Mouse (Mus musculus) hindbrain, embryonic 10.5 days (tissue): ENCODE results near the gene Ckap2l. TPM values are rescaled to one million over a fixed set of nuclear protein-coding genes. Genes with fewer than 3 reads are reported as not detected.

ENCODE experiments used
- DNase-seq: peaks from one replicate; pipeline ENCODE4 v3.0.0-alpha.2; 2017; ENCODE audit warnings: low spot score
- H3K27ac ChIP-seq: fragments of 300-500 bp; sonication (generic); 2 replicates; pipeline ENCODE4 v1.5.1; 2016; ENCODE audit warnings: mild to moderate bottlenecking, moderate library complexity
- H3K27me3 ChIP-seq: fragments of 300-500 bp; sonication (generic); 2 replicates; pipeline ENCODE4 v1.6.1; 2016; ENCODE audit warnings: mild to moderate bottlenecking; ENCODE audit not compliant: poor library complexity, insufficient read depth, severe bottlenecking
- H3K36me3 ChIP-seq: fragments of 300-500 bp; sonication (generic); 2 replicates; pipeline ENCODE4 v1.6.1; 2016; ENCODE audit warnings: mild to moderate bottlenecking, moderate library complexity
- H3K4me1 ChIP-seq: fragments of 300-500 bp; sonication (generic); replicated peaks from 2 replicates; pipeline ENCODE4 v1.6.1; 2016; ENCODE audit warnings: mild to moderate bottlenecking
- H3K4me3 ChIP-seq: fragments of 300-500 bp; sonication (generic); 2 replicates; pipeline ENCODE4 v1.5.1; 2016; ENCODE audit warnings: mild to moderate bottlenecking, moderate library complexity
- H3K9me3 ChIP-seq: fragments of 300-500 bp; sonication (generic); 2 replicates; pipeline ENCODE4 v1.6.1; 2016; ENCODE audit warnings: mild to moderate bottlenecking, moderate library complexity
- WGBS: fragments of 180-500 bp; shearing (Covaris S2); methylation state at CpG from one replicate; pipeline ENCODE4 v1.1.7; 2016; 5-methylcytosine and 5-hydroxymethylcytosine counted together
- polyA plus RNA-seq: library from polyadenylated mRNA; unstranded; fragments of >200 nt; fragmentation: Nextera tagmentation; extraction: Ambion mirVana; gene quantifications from 2 replicates; pipeline ENCODE4 v1.2.1, GENCODE M21; 2016

Gene Ckap2l
- polyA plus RNA-seq, 1 experiment from 2014 or later: 50.8 TPM

GRCm38 (mm10) chr2:129306020-129306419, 9.0 kb upstream of the Ckap2l start:
- Histone ChIP-seq H3K4me1 (no peaks in the 10 kb centered on the region), H3K27me3 (no peaks in the 10 kb centered on the region), H3K4me3 (no peak overlapping the region), H3K27ac (no peak overlapping the region), H3K9me3 (no peaks in the 10 kb centered on the region), H3K36me3 (no peaks in the 10 kb centered on the region)
- no peak for DNase-seq
- WGBS: 77% methylated on average over 4 of the region's 4 CpGs

GRCm38 (mm10) chr2:129297589-129297982, 574 bp upstream of the Ckap2l start:
- 4% methylated on average over 10 of the region's 10 CpGs for WGBS
- Histone ChIP-seq H3K36me3 (peaks cover 17% of the 10 kb centered on the region), H3K27ac (peak overlapping the region; percentile 92), H3K4me1 (peaks cover 27% of the 10 kb centered on the region), H3K9me3 (no peaks in the 10 kb centered on the region), H3K4me3 (peak overlapping the region; percentile 78), H3K27me3 (no peaks in the 10 kb centered on the region)
- no peak for DNase-seq

GRCm38 (mm10) chr2:129296086-129296485, 926 bp downstream of the Ckap2l start:
- H3K27me3 ChIP-seq: no peaks in the 10 kb centered on the region
- H3K27ac ChIP-seq: peak overlapping the region; percentile 92
- DNase-seq: no peak
- no peaks in the 10 kb centered on the region for H3K9me3 ChIP-seq
- H3K36me3 ChIP-seq: peaks cover 20% of the 10 kb centered on the region
- 63% methylated on average over 5 of the region's 5 CpGs for WGBS
- peak overlapping the region; percentile 78 for H3K4me3 ChIP-seq
- peaks cover 27% of the 10 kb centered on the region for H3K4me1 ChIP-seq

GRCm38 (mm10) chr2:129295075-129295474, 1.9 kb downstream of the Ckap2l start:
- H3K9me3 ChIP-seq: no peaks in the 10 kb centered on the region
- DNase-seq: no peak
- H3K36me3 ChIP-seq: peaks cover 30% of the 10 kb centered on the region
- peak overlapping the region; percentile 78; the same call in 1 of the 2 replicates for H3K4me3 ChIP-seq
- peaks cover 27% of the 10 kb centered on the region for H3K4me1 ChIP-seq
- H3K27ac ChIP-seq: no peak overlapping the region
- 94% methylated on average over 5 of the region's 5 CpGs for WGBS
- H3K27me3 ChIP-seq: no peaks in the 10 kb centered on the region

- no peaks in the 10 kb centered on the region for H3K27me3 ChIP-seq
- no peaks in the 10 kb centered on the region for H3K4me1 ChIP-seq
- no peak overlapping the region for H3K27ac ChIP-seq
- peaks cover 100% of the 10 kb centered on the region for H3K36me3 ChIP-seq
- WGBS: 95% methylated on average over 5 of the region's 5 CpGs
- H3K4me3 ChIP-seq: no peak overlapping the region
- H3K9me3 ChIP-seq: no peaks in the 10 kb centered on the region
- DNase-seq: no peak
Measured at GRCm38 (mm10) chr2:129273823-129274222, 23.2 kb downstream of the Ckap2l start.

- Histone ChIP-seq H3K36me3 (peaks cover 98% of the 10 kb centered on the region), H3K4me3 (no peak overlapping the region), H3K27me3 (no peaks in the 10 kb centered on the region), H3K27ac (no peak overlapping the region), H3K4me1 (no peaks in the 10 kb centered on the region), H3K9me3 (peaks cover 8% of the 10 kb centered on the region)
- DNase-seq: no peak
- 91% methylated on average over 9 of the region's 9 CpGs for WGBS
Measured at GRCm38 (mm10) chr2:129270621-129271020, 26.4 kb downstream of the Ckap2l start.

GRCm38 (mm10) chr2:129269986-129270385, 27.0 kb downstream of the Ckap2l start:
- no peak for DNase-seq
- Histone ChIP-seq H3K36me3 (peaks cover 92% of the 10 kb centered on the region), H3K9me3 (peaks cover 8% of the 10 kb centered on the region), H3K4me1 (no peaks in the 10 kb centered on the region), H3K27ac (no peak overlapping the region), H3K4me3 (no peak overlapping the region), H3K27me3 (no peaks in the 10 kb centered on the region)
- WGBS: 96% methylated on average over 5 of the region's 5 CpGs

- Histone ChIP-seq H3K36me3 (peaks cover 84% of the 10 kb centered on the region), H3K4me1 (no peaks in the 10 kb centered on the region), H3K27ac (no peak overlapping the region), H3K27me3 (no peaks in the 10 kb centered on the region), H3K4me3 (no peak overlapping the region), H3K9me3 (peaks cover 8% of the 10 kb centered on the region)
- WGBS: 96% methylated on average over 12 of the region's 12 CpGs
- DNase-seq: no peak
Measured at GRCm38 (mm10) chr2:129269161-129269643, 27.8 kb downstream of the Ckap2l start.

GRCm38 (mm10) chr2:129267738-129268137, 29.3 kb downstream of the Ckap2l start:
- WGBS: 95% methylated on average over 5 of the region's 5 CpGs
- Histone ChIP-seq H3K4me1 (no peaks in the 10 kb centered on the region), H3K4me3 (no peak overlapping the region), H3K36me3 (peaks cover 69% of the 10 kb centered on the region), H3K27ac (no peak overlapping the region), H3K27me3 (no peaks in the 10 kb centered on the region), H3K9me3 (peaks cover 8% of the 10 kb centered on the region)
- DNase-seq: no peak

GRCm38 (mm10) chr2:129265316-129265715, 31.7 kb downstream of the Ckap2l start:
- H3K4me3 ChIP-seq: no peak overlapping the region
- DNase-seq: no peak
- no peaks in the 10 kb centered on the region for H3K27me3 ChIP-seq
- peaks cover 45% of the 10 kb centered on the region for H3K36me3 ChIP-seq
- H3K9me3 ChIP-seq: peaks cover 8% of the 10 kb centered on the region
- peaks cover 5% of the 10 kb centered on the region; the same call in 1 of the 2 replicates for H3K4me1 ChIP-seq
- WGBS: 94% methylated on average over 7 of the region's 7 CpGs
- no peak overlapping the region for H3K27ac ChIP-seq

GRCm38 (mm10) chr2:129263073-129263472, 33.9 kb downstream of the Ckap2l start:
- H3K4me1 ChIP-seq: peaks cover 10% of the 10 kb centered on the region; the same call in 1 of the 2 replicates
- H3K4me3 ChIP-seq: no peak overlapping the region
- peaks cover 23% of the 10 kb centered on the region for H3K36me3 ChIP-seq
- WGBS: 79% methylated on average over 5 of the region's 5 CpGs
- no peaks in the 10 kb centered on the region for H3K27me3 ChIP-seq
- no peak overlapping the region for H3K27ac ChIP-seq
- no peak for DNase-seq
- peaks cover 8% of the 10 kb centered on the region for H3K9me3 ChIP-seq

GRCm38 (mm10) chr2:129261151-129261794, 35.7 kb downstream of the Ckap2l start:
- no peaks in the 10 kb centered on the region for H3K27me3 ChIP-seq
- H3K36me3 ChIP-seq: peaks cover 5% of the 10 kb centered on the region
- WGBS: 52% methylated on average over 6 of the region's 6 CpGs
- peaks cover 10% of the 10 kb centered on the region; the same call in 1 of the 2 replicates for H3K4me1 ChIP-seq
- no peak overlapping the region for H3K4me3 ChIP-seq
- no peak for DNase-seq
- H3K27ac ChIP-seq: no peak overlapping the region
- H3K9me3 ChIP-seq: peaks cover 4% of the 10 kb centered on the region

GRCm38 (mm10) chr2:129260646-129261045, 36.4 kb downstream of the Ckap2l start:
- no peak for DNase-seq
- peaks cover 10% of the 10 kb centered on the region; the same call in 1 of the 2 replicates for H3K4me1 ChIP-seq
- no peak overlapping the region for H3K4me3 ChIP-seq
- H3K27me3 ChIP-seq: no peaks in the 10 kb centered on the region
- no peaks in the 10 kb centered on the region for H3K9me3 ChIP-seq
- H3K36me3 ChIP-seq: no peaks in the 10 kb centered on the region
- H3K27ac ChIP-seq: no peak overlapping the region
- 69% methylated on average over 3 of the region's 3 CpGs for WGBS
